Mouse (Mus musculus): Measurements from ENCODE around the gene Vars2. TPM values are rescaled to one million over a fixed set of nuclear protein-coding genes. Genes with fewer than 3 reads are reported as not detected.

The Vars2 gene
- total RNA-seq, 2 experiments from 2014 or later = 31.9 to 33.0 TPM

GRCm38 (mm10) chr17:35695289-35695688 lies 27.9 kb upstream of the Vars2 start:
- DNase-seq = no peak

GRCm38 (mm10) chr17:35693906-35694305 lies 26.5 kb upstream of the Vars2 start:
- intact Hi-C loops (cut with DNase I) = no loop called here
- DNase-seq = no peak

More at GRCm38 (mm10) chr17:35695289-35695688, 27.9 kb upstream of the Vars2 start:
- intact Hi-C loops (cut with DNase I) = no loop called here

- intact Hi-C loops (cut with DNase I) = no loop called here
These were observed 25.0 kb upstream of the Vars2 start for GRCm38 (mm10) chr17:35692368-35692767.

GRCm38 (mm10) chr17:35691811-35692210 lies 24.4 kb upstream of the Vars2 start:
- no peak for DNase-seq
- intact Hi-C loops (cut with DNase I) = no loop called here

More at GRCm38 (mm10) chr17:35692368-35692767, 25.0 kb upstream of the Vars2 start:
- DNase-seq = no peak

GRCm38 (mm10) chr17:35689936-35690645 lies 22.7 kb upstream of the Vars2 start:
- DNase-seq = no peak
- intact Hi-C loops (cut with DNase I) = no loop called here

GRCm38 (mm10) chr17:35688347-35689175 lies 21.2 kb upstream of the Vars2 start:
- intact Hi-C loops (cut with DNase I) = no loop called here
- no peak for DNase-seq

GRCm38 (mm10) chr17:35685061-35685460 lies 17.7 kb upstream of the Vars2 start:
- no peak for DNase-seq
- intact Hi-C loops (cut with DNase I) = no loop called here

GRCm38 (mm10) chr17:35681986-35682385 lies 14.6 kb upstream of the Vars2 start:
- intact Hi-C loops (cut with DNase I) = no loop called here
- no peak for DNase-seq

- intact Hi-C loops (cut with DNase I) = no loop called here
- no peak for DNase-seq
These were observed 13.2 kb upstream of the Vars2 start for GRCm38 (mm10) chr17:35680591-35680990.

- intact Hi-C loops (cut with DNase I) = loop anchor here (10.0 kb wide), 1 partner anchor 581 kb away; the partner anchor contains the start of gene Rpp21
- DNase-seq = peak; percentile 79 to 82
These were observed 6.1 kb upstream of the Vars2 start, which contains the start of gene Gtf2h4 for GRCm38 (mm10) chr17:35673416-35674035. Gtf2h4 (minus strand) TSS chr17:35673739.

GRCm38 (mm10) chr17:35672527-35672926 lies 5.1 kb upstream of the Vars2 start:
- no peak for DNase-seq
- intact Hi-C loops (cut with DNase I) = loop anchor here (10.0 kb wide), 1 partner anchor 582 kb away; the partner anchor contains the start of gene Rpp21

- intact Hi-C loops (cut with DNase I) = loop anchor here (10.0 kb wide), 1 partner anchor 583 kb away; the partner anchor contains the start of gene Rpp21
- no peak for DNase-seq
These were observed 4.5 kb upstream of the Vars2 start for GRCm38 (mm10) chr17:35671846-35672245.

- DNase-seq = no peak
- intact Hi-C loops (cut with DNase I) = loop anchor here (10.0 kb wide), 1 partner anchor 585 kb away; the partner anchor contains the start of gene Rpp21
These were observed 2.3 kb upstream of the Vars2 start for GRCm38 (mm10) chr17:35669731-35670130.

GRCm38 (mm10) chr17:35666851-35667256 lies 538 bp downstream of the Vars2 start:
- DNase-seq = no peak
- intact Hi-C loops (cut with DNase I) = no loop called here

- no peak for DNase-seq
- intact Hi-C loops (cut with DNase I) = no loop called here
These were observed 1.4 kb downstream of the Vars2 start for GRCm38 (mm10) chr17:35665957-35666515.

GRCm38 (mm10) chr17:35653086-35653485 lies 14.3 kb downstream of the Vars2 start:
- intact Hi-C loops (cut with DNase I) = no loop called here
- no peak for DNase-seq

GRCm38 (mm10) chr17:35649429-35649828 lies 18.0 kb downstream of the Vars2 start:
- no peak for DNase-seq
- intact Hi-C loops (cut with DNase I) = no loop called here

- intact Hi-C loops (cut with DNase I) = no loop called here
- DNase-seq = no peak
These were observed 23.7 kb downstream of the Vars2 start, which contains the start of gene Mucl3 for GRCm38 (mm10) chr17:35643609-35644236. Mucl3 (minus strand) TSS chr17:35643695.

- DNase-seq = no peak
- intact Hi-C loops (cut with DNase I) = no loop called here
These were observed 28.0 kb downstream of the Vars2 start for GRCm38 (mm10) chr17:35639352-35639751.

Measured in heart, postnatal 36 days (tissue).